Mouse (Mus musculus): ENCODE data around the gene Twf2.

- TF ChIP-seq CTCF (conservative IDR thresholded peaks at IDR 0.05; ENCODE audit: insufficient read depth, insufficient read length, low read depth, low read length) = no peak
- TF ChIP-seq POLR2A (IDR thresholded peaks at IDR 0.05; ENCODE audit: low read depth, low read length) = peak; percentile 15
Measured at GRCm38 (mm10) chr9:106236156-106236817, 33.4 kb downstream of the Twf2 start.

Data from kidney, adult 2 months (tissue).